Mouse (Mus musculus) brain, embryonic 14.5 days (tissue): ENCODE data around the gene Slc7a14. TPM values are rescaled to one million over a fixed set of nuclear protein-coding genes. Genes with fewer than 3 reads are reported as not detected.
"Not testable (repeated sequence)": the region's sequence is repeated elsewhere in the genome, so short reads cannot be mapped to it uniquely, and the experiment has no call there.

Experiments
- DNase-seq: peaks from one replicate; pipeline ENCODE4 v3.0.0-alpha.2; 2011; ENCODE audit warnings: low read depth
- CTCF ChIP-seq: fragments of 200-500 bp; IDR thresholded peaks from 2 replicates; pipeline ENCODE4 v1.5.1; 2012; ENCODE audit warnings: inconsistent platforms, mild to moderate bottlenecking, moderate library complexity, borderline replicate concordance; ENCODE audit not compliant: insufficient read depth, insufficient read length; ENCODE audit errors: extremely low read depth
- POLR2A ChIP-seq: fragments of 200-500 bp; IDR thresholded peaks from 2 replicates; pipeline ENCODE4 v1.6.1; 2012; ENCODE audit warnings: mild to moderate bottlenecking, inconsistent platforms, borderline replicate concordance; ENCODE audit not compliant: poor library complexity, insufficient read depth, insufficient read length, severe bottlenecking; ENCODE audit errors: extremely low read depth
- polyA plus RNA-seq: library from polyadenylated mRNA; depleted of rRNA; stranded (reverse); fragments of >200 nt; gene quantifications from 2 replicates; pipeline ENCODE4 v1.2.3, GENCODE M21; 2012

The Slc7a14 gene
- polyA plus RNA-seq, 1 experiment: 6.3 TPM

GRCm38 (mm10) chr3:31287421-31287948, 22.7 kb downstream of the Slc7a14 start:
- peak; percentile 79 for DNase-seq
- TF ChIP-seq POLR2A (no peak), CTCF (no peak)

GRCm38 (mm10) chr3:31281116-31281515, 29.1 kb downstream of the Slc7a14 start:
- peak; percentile 12 for DNase-seq
- TF ChIP-seq CTCF (no peak), POLR2A (no peak)

- TF ChIP-seq POLR2A: no peak
- no peak for TF ChIP-seq CTCF
- no peak for DNase-seq
These were observed 35.3 kb downstream of the Slc7a14 start for GRCm38 (mm10) chr3:31274875-31275274.

- DNase-seq: not testable (repeated sequence)
These were observed 36.9 kb downstream of the Slc7a14 start for GRCm38 (mm10) chr3:31273247-31273646.

- DNase-seq: peak; percentile 19
- TF ChIP-seq POLR2A (no peak), CTCF (no peak)
These were observed 37.5 kb downstream of the Slc7a14 start for GRCm38 (mm10) chr3:31272635-31273034.

- DNase-seq: no peak
- TF ChIP-seq POLR2A: no peak
- TF ChIP-seq CTCF: no peak
These were observed 40.4 kb downstream of the Slc7a14 start for GRCm38 (mm10) chr3:31269551-31270317.

- DNase-seq: no peak
These were observed 42.3 kb downstream of the Slc7a14 start for GRCm38 (mm10) chr3:31267921-31268320.

GRCm38 (mm10) chr3:31266941-31267340, 43.2 kb downstream of the Slc7a14 start:
- no peak for TF ChIP-seq CTCF
- TF ChIP-seq POLR2A: no peak
- no peak for DNase-seq

More at GRCm38 (mm10) chr3:31267921-31268320, 42.3 kb downstream of the Slc7a14 start:
- TF ChIP-seq POLR2A (no peak), CTCF (no peak)

GRCm38 (mm10) chr3:31263535-31263934, 46.6 kb downstream of the Slc7a14 start:
- no peak for DNase-seq
- no peak for TF ChIP-seq CTCF
- TF ChIP-seq POLR2A: no peak

GRCm38 (mm10) chr3:31261418-31262014, 48.7 kb downstream of the Slc7a14 start:
- TF ChIP-seq POLR2A: no peak
- no peak for TF ChIP-seq CTCF
- peak; percentile 44 for DNase-seq

GRCm38 (mm10) chr3:31260964-31261346, 49.2 kb downstream of the Slc7a14 start:
- no peak for DNase-seq
- TF ChIP-seq CTCF: no peak
- TF ChIP-seq POLR2A: no peak
